Mouse (Mus musculus): ENCODE data around the gene Cavin2.

The Cavin2 gene

DNA sequence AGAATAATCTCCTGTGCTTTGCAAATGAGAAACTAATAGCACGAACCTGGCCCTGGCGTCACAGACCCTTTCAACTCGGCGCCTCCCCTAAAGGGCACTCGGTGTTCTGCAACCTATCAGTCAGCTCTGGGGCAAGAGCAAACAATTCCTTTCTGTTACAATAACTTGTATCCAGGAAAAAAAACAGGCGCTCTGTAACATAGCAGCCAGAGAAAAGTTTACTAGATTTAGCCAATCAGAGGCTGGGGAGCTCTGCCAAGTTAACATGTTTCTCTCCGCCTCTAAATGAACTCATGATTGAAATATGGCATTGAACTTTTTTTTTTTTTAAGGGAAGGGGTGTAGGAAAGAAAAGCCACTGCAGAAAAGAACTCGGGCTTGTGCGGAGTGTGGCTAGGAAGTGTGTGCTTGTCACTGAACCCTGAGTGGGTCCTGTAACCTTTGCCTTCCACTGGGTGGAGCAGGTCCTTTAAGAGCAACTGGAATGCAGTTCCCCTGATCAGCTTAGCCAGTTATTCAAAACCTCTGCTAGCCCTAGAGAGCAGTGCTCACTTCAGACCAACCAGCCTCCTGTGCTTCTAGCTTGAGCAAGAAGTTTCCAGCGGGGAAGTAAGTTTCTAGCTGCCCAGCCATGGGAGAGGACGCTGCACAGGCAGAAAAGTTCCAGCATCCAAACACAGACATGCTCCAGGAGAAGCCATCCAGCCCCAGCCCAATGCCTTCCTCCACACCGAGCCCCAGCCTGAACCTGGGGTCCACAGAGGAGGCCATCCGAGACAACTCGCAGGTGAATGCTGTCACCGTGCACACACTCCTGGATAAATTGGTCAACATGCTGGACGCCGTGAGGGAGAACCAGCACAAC, at the start of gene Cavin2:
TSS of gene Cavin2 (plus strand) at position 372 of the 865 bp plus-strand sequence.
- DNase-seq (ENCODE audit: low spot score in 2 of 2), result no peak

DNA sequence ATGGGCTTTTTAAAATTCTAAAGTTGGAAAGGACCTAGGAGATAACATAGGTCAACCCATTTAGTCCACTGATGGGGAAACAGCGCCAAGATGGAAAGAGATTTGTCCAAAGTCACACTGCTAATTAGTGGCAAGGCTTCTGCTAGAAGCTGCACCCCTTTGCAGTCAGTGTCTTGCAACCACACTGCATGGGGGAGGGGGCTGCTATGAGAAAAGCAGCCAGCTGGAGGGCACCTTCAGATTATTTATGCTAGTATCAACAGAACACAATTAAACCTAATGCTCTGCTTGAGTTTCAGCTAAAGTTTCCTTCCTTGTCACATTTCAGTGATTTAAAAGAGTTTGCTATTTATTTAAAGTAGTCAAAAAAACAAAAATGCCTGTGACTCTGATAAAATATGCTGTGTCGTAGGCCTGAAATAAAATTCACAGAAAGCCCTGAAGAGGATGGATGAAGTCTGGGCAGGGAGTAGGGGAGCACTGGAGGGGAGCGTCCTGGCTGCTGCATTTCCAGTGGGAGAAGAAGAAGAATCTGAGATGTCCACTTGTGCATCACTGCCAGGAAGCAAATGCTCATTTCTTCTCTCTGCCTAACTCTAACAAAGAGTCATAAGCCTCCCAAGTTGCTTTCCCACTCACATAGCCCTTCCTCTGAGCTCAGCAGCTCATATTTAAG, 47.5 kb upstream of the Cavin2 start:
- no peak for DNase-seq (ENCODE audit: low spot score in 2 of 2)

GRCm38 (mm10) chr1:51243294-51243693, 45.6 kb upstream of the Cavin2 start:
- DNase-seq (ENCODE audit: low spot score in 2 of 2), result no peak

- DNase-seq (ENCODE audit: low spot score in 2 of 2), result no peak
Observed at GRCm38 (mm10) chr1:51243869-51244268, 45.1 kb upstream of the Cavin2 start.

DNA sequence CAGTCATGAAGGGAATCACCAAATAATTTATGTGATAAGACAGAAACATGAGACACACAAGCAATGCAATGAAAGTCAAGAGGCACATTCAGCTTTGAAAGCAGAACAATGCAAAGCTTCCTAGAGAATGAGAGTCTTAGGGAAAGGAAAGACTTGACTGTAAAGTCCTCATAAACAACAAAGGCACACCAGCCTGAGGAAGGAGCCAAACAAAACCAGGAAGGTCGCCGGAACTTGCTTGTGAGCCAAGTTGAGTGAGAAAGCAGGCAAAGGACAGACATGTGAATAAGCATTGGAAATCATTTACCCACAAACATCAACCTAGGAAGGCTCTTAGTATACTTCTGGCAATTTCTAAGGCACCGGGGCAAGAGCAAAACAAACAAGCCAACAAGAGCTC, 43.5 kb upstream of the Cavin2 start:
- no peak for DNase-seq (ENCODE audit: low spot score in 2 of 2)

DNA sequence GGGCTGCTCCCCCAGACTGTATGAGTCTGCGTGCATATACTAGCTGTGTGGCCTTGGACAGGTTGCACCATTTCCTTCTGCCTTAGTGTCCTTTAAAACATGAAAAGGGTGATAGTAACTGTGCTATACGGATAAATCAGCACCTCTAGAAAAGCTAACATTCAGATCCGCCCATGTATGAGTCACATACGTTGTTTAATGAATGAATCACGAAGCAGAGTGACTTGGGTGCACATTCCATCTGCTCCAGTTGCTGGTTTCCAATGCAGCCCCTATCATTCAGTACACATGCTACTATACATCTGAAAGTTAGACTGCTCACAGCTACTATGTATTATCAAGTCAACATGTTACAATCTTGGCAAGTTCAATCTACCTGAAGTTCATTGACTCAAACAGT, 38.6 kb upstream of the Cavin2 start:
- DNase-seq (ENCODE audit: low spot score in 2 of 2), result no peak

DNA sequence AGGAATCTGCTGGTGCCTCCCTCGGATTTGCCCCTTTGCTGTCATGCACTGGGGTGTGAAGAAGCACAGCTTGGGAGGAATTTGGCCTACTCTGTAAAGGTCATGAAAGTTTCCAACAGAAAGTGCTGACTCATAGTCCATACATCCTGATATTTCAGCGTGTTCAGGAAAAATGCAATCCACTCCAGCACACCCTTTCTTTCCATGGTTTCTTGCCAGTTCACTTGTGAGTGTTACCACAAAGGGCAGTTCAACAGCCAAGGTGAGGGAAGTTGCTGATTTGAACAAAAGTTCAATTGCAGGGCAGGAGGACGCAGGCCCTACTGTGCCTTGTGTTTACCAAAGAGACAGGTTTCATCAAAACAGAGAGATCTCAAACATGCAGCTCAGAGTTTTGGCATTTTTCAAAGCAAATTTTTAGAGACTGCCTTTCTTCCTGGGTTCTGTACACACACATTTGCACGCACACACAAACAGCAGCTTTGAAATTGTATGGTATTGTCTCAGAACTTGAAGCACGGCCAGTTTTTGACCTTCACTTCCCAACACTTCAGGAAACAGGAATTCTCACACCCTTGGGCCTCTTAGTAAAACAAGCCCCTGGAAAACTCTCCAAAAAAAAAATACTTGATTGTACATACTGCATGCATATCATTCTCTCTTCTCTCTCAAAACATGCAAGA, 23.7 kb upstream of the Cavin2 start:
- no peak for DNase-seq (ENCODE audit: low spot score in 2 of 2)

- no peak for DNase-seq (ENCODE audit: low spot score in 2 of 2)
Observed at GRCm38 (mm10) chr1:51265926-51266325, 23.0 kb upstream of the Cavin2 start.

GRCm38 (mm10) chr1:51267125-51267524, 21.8 kb upstream of the Cavin2 start:
- DNase-seq (ENCODE audit: low spot score in 2 of 2), result no peak

- DNase-seq (ENCODE audit: low spot score in 2 of 2), result no peak
Observed at GRCm38 (mm10) chr1:51268225-51268624, 20.7 kb upstream of the Cavin2 start.

DNA sequence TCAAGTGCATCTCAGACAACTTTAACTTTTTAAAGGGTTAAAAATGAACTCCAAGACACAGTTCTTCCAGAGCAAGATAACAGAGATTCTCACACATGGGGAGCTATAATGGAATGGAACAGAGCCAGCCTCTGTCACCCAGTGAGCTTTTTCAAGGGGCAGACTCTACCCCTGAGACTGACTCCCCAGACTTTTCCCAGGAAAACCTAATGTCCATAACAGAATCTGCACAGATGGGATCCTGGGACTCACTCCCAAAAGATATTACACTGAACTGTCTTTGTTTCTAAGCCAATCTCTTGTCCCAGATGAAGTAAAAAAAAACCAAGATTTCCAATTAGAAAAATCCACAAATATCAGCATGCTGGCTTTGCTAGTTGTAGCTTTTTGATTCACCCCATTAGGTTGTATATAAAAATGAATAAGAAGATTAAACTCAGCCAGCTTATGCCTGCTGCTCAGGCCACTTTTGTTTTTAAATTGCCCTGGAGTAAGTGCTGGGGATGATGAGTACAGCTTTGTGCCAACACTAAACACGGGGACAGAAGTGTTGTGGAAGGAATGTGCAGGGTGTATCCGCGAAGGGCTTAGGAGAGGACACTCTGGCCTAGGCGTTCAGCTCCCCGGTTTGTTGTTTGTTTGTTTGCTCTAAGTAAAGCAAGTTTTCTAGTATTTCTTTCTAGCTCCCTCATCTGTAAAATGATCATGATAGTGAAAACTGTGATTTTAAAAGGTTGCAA, 18.6 kb upstream of the Cavin2 start:
- no peak for DNase-seq (ENCODE audit: low spot score in 2 of 2)

DNA sequence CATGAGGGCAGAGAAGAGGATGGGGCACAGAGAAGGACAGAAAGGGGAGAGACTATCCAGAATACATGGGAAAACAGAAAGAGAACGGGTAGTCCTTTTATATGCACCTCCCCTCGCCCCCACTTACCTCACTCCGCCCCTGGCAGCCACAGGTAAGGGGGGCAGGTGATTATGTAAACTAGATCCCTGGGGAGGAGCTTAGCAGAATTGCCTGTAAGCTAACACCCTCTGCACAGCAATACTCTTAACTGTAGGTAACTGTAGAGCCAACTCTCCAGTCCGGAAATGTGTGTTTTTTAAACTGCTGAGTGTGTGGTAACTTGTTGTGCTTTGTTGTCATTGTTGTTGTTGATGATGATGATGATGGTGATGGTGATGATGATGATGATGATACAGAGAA, 17.1 kb upstream of the Cavin2 start:
- DNase-seq (ENCODE audit: low spot score in 2 of 2), result no peak

DNA sequence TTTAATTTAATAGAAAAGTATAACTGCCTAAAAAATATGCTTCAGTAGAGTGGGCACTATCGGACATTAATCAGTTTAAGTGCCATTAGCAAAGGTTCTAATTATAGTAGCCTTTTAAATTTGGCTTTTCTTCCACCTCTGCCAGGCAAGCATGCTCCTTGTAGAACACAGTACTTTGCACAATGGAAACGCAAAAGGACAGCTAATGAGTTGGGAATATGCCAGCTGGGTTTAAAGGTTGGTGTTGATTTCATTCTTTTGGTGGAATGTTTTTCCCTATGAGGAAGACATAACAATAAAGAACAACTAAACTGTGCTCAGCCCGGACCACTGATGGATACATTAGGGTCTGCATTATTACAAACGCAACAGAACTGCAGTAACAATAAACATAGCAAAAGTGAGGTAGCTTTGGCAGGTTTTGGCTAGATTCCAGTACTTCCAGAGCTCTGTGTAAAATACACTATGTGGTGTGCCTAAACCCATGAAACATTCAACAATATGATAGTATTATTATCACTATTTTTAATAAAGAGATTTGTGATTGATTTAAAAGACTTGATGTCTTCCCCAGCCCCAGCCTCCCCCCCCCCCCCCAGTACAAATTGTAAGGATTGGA, 16.2 kb upstream of the Cavin2 start:
- no peak for DNase-seq (ENCODE audit: low spot score in 2 of 2)

DNA sequence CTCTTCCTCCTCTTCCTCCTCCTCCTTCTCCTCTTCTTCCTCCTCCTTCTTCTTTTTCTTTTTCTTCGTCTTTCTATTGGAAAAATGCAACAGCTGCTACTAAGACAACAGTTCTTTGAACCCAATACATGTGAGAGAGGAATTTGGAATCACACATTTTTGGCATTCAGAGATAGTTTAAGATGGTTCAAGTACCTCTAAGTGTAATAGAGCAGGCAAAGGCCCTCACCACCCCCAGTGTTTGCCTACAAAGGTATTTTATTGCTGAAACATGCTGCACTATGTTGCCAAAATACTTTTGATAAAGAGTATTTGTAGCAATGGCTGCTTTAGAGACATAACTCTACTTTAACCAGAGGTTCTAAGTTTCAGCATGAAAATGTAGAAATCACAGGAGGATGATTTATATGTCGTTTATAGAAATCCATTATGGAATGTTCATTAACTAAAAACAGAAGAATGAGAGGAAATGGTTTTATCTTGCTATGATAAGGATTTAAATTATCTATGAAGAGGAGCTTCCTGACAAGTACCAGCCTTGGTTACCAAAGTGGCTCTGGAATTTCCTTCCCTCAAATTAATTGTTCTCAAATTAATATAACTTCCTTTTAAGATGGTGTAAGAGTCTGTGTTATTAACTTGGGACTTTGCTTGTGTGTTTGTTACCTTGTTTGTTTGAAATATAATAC, 10.9 kb upstream of the Cavin2 start:
- no peak for DNase-seq (ENCODE audit: low spot score in 2 of 2)

DNA sequence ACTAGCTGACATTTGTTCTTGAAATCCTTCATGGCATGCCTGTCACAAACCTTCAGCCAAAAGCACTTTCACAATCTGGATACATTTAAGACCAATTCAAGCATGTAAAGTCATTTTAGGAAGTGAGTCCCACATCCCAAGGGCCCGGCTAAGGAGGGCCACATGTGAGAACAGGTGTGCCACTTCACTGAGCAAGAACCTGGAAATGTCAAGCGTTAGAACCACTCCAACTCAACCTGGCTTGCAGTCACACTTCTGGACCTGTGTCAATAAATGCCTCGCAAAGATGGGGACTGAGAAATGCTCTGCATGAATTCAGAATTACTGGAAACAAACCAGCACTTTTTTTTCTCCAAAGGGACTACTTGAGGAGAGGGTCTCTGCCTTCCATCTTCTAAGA, 725 bp upstream of the Cavin2 start:
- no peak for DNase-seq (ENCODE audit: low spot score in 2 of 2)

GRCm38 (mm10) chr1:51289620-51290445, 907 bp downstream of the Cavin2 start:
- DNase-seq (ENCODE audit: low spot score in 2 of 2), result no peak

DNA sequence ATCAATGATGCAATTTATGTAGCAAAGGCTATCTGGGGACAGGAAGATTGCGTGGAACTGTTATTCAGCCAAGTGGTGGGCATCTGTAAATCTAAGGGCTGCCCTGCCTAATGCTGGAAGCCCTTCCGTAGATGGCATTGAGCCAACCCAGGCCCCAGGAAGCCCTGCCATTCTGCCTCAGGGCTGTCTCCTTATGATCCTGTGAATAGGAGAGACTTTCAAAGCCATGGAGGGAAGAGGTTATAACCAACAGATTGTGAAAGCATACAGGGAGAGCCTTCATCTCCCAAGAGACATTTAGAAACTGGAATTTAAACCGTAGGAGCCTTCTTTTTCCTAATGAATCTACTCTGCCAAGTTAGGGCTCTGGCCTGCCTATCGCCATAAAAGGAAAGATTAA, 1.7 kb downstream of the Cavin2 start:
- DNase-seq (ENCODE audit: low spot score in 2 of 2), result no peak

GRCm38 (mm10) chr1:51292348-51292747, 3.4 kb downstream of the Cavin2 start:
- DNase-seq (ENCODE audit: low spot score in 2 of 2), result no peak

GRCm38 (mm10) chr1:51300295-51300930, 11.5 kb downstream of the Cavin2 start:
- no peak for DNase-seq (ENCODE audit: low spot score in 2 of 2)

GRCm38 (mm10) chr1:51307056-51307455, 18.1 kb downstream of the Cavin2 start:
- no peak for DNase-seq (ENCODE audit: low spot score in 2 of 2)
